Mouse (Mus musculus) neural tube, embryonic 10.5 days (tissue): ENCODE measurements around the gene Dennd4c.
"Not testable (repeated sequence)": the region's sequence is repeated elsewhere in the genome, so short reads cannot be mapped to it uniquely, and the experiment has no call there.

Experiments
- DNase-seq: peaks from one replicate; pipeline ENCODE4 v3.0.0-alpha.2; 2017; ENCODE audit warnings: low spot score; ENCODE audit errors: extremely low spot score

Gene Dennd4c

DNA sequence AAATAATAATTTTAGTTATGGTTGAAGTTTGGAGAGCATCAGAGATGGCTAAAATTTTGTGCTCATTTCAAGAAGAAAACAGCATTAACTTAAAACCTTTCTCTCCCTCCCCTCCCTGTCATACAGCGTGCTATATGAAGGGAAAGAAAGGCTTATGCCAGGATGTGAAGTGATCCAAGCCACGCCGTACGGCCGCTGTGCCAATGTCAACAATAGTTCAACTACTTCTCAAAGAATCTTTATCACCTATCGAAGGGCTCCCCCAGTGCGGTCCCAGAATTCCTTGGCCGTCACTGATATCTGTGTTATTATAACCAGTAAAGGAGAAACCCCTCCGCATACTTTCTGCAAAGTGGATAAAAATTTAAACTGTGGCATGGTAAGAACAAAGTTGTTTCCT lies 29.2 kb downstream of the Dennd4c start:
- no peak for DNase-seq

DNA sequence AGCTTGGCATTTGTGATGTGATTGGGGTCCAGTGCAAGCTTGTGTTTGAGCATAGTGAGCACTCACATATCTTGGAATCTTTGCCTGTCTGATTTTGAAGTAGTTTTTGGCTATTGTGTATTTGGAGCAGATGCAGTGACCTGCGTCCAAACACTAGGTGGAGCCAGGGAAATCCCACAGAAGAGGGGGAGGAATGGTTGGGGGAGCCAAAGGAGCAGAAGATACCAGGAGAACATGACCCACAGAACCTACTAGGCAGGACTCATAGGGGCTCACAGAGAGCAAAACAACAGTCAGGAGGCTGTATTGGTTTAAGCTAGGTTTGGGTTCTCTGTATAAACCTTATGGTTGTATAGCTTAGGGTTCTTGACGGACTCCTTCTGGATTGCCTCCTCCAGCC lies 62.2 kb downstream of the Dennd4c start:
- DNase-seq: no peak

DNA sequence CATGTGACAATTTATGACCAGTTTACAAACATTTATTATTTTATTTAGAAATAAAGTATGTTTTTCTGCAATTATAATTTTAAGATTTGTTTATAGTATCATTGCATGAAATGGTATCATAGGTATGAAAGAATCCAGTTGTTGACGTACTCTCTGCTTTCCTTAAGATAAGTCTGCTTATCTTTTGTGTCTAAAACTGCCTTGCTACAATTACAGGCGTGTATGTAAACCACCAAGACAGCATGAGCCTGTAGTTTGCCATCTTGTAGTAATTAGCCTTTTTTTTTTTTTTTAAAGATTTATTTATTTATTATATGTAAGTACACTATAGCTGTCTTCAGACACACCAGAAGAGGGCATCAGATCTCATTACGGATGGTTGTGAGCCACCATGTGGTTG lies 66.5 kb downstream of the Dennd4c start:
- DNase-seq: no peak

DNA sequence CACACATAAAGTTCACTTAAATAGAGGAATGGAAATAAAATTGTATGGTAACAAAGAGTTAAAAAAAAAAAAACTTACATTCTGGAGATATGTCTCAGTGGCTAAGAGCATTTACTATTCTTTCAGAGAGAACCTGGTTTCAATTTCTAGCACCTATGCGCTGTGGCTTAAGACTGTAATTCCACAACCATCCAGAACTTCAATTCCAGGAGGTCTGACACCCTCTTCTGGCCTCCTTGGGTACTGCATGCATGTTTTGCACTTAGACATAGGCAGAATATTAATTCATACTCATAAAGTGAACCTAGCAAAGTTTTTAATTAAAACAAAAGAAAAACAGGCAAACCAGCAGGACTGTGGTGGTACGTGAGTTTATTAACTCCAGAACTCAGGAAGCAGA lies 74.8 kb downstream of the Dennd4c start:
- DNase-seq: peak; percentile 46

DNA sequence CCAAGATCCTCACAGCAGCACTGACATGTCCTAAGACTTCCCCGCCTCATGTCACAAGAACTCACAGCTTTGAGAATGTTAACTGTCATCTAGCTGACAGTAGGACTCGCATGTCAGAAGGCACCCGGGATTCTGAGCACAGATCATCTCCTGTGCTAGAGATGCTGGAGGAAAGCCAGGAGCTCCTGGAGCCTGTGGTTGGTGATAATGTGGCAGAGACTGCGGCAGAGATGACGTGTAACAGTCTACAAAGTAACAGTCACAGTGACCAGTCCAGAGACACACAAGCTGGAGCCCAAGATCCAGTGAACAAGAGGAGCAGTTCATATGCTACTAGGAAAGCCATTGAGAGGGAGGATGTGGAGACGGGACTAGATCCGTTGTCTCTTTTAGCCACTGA lies 76.8 kb downstream of the Dennd4c start:
- DNase-seq: no peak

DNA sequence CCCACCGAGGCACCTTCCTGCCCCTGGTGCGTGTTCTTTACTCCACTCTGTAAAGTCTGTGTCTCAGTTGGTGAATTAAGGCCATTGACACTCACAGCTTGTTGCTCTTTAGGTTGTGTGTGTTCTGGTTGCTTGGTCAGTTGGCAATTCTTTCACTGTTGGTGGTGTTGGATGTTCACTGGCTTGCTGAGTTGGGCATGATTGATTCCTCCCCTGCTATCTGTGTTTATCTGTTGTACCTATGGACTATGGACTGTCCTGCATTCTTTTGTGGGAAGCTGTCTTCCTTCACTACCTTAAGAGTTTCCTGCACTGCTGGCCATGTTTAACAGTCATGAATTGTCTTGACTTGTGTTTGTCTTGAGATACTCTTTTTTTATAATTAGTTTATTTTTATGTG lies 83.5 kb downstream of the Dennd4c start:
- no peak for DNase-seq

DNA sequence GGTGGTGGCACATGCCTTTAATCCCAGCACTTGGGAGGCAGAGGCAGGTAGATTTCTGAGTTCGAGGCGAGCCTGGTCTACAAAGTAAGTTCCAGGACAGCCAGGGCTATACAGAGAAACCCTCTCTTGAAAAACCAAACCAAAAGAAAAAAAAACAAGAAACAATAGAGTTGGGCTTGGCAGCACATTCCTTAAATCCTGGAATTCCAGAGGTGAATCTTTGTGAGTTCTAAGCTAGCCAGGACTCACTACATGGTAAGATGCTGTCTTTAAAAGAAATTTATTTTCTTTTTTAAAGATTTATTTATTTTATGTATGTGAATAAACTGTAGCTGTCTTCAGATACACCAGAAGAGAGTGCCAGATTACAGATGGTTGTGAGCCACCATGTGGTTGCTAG lies 92.8 kb downstream of the Dennd4c start:
- DNase-seq: not testable (repeated sequence)

DNA sequence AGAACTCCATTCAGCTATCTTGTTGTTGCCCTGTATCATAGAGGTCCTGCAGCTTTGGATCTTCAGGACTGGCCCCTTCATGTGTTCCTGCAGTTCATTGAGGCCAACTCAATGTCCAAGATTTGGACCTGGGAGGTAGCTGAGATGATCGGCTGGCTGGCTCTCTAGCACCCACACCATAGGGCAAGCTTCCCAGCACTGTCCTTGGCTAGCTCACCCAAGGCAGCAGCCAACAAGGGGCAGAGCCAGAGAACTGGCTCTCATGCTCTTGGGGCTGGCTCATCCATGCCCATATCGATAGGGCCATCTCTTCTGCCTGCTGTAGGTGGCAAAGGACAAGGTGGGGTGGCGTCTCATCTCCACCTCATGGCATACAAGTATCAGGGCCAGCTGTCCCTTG lies 97.0 kb downstream of the Dennd4c start:
- DNase-seq: no peak

DNA sequence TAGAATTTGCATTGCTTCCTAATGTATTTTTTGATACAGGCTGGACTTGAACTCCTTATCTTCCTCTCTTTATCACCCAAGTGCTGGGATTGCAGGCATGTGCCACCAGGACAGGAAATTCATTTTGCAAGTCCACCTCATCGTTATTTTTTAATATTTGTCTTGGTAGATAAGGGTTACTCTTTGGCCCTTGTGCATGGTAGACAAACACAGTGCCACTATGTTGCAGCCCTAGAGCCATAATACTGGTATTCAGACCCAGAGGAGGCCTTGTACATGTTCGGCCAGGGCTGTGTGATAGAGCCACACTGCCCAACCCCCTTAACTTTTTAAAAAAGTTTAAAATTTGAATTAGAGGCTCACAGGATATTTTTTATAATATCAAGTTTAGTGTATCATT lies 98.9 kb downstream of the Dennd4c start:
- DNase-seq: no peak

DNA sequence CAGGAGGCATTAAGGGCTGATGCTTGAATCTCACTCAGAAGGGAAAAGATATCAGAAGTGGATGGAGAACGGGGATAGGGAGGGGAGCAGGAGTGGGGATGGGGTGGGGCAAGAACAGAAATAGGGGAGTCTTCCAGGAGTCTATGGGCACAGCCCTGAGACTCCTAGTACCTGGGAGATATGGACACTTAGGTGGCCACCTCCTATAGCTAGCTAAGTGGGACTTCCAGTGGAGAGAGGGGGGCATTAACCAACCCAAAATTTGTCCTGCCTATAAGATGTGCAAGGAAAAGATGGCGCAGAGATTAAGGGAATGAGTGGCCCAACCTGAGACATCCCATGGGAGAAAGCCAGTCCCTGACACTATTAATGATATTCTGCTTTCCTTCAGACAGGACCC lies 103.0 kb downstream of the Dennd4c start:
- no peak for DNase-seq

DNA sequence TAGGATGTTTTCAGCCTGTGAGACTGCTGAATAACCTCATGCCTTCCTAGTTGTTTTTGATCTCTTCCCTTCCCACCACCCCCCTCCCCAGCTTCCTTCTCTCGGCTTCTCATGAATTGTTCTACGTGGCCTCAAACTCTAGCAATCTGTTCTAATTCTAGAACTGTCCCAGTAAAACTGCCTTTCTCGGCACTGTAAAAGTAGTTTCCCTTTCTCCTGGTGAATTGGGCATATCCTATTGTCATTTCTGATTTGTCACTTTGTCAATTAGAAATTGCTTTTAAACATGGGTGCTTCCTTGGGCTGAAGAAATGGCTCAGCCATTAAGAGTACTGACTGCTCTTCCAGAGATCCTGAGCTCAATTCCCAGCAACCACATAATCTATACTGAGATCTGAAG lies 103.7 kb downstream of the Dennd4c start:
- no peak for DNase-seq

DNA sequence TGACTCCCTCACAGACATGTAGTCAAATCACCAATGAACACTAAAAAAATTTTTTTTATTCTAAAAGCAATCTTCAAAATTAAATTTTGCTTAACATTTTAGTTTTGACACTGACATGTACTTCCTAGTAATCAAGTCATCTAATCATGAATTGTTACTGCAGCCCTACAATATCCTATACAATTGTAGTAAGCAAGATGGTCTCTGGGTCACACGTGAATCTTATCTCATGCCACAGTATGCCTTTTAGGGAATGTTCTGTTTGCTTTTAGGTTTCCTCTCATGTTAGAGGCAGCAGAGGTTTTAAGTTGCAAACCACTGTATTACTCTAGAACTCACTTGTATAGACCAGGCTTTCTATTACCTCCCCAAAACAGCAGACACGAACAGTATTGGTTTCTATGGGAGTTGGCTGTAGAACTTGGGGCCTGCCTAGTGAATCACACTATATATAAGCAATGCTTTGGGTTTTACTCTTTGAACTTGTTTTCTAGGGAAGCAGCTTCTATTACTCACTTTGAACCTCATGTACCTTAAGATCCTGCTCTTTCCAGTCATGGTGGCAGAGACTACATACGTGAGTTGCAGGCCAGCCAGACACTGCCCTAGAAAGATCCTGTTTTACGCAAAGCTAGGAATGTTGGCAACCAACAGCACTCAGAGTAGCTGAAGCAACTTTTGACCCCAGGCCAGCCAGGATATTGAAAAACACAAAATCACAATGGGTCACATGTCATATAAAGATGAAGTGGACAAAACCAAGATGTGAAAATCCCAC lies 104.6 kb downstream of the Dennd4c start:
- DNase-seq: no peak

DNA sequence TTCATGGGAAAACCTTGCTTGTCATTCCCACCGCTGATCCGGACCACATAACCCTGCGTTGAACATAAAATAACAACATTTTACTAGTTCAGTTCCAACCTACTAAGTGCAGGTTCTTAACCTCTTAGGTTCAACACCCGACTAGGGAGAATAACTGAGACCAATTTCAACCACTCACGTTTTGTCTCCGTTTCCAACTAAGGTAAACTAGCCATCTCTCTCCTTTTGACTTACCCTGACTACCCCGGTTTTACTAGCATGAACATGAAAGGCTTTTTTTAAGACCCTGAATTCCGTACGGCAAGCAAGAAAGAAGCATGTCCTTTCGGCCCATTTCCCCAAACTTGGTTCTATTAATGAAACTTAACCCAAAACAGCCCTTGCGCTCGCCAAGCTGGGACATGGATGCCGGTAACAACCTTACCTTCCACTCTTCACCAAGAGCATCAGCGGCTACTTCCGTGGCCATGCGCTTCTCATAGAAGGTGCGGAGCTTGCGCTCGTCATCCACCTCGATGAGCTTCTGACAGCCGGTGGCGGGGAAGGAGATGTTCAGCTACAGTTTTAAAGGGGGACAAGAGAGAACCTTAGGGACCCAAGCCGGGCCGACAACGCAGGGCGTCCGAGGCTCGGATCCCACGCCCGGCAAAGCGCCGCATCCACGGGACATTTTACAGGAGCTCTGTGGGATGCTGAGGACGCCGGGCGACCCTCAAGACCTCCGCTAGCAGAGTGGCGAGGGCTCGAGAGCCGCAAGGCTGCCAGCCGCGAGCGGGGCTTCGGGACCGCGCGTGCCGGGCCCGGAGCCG lies 108.2 kb downstream of the Dennd4c start:
- DNase-seq: no peak

DNA sequence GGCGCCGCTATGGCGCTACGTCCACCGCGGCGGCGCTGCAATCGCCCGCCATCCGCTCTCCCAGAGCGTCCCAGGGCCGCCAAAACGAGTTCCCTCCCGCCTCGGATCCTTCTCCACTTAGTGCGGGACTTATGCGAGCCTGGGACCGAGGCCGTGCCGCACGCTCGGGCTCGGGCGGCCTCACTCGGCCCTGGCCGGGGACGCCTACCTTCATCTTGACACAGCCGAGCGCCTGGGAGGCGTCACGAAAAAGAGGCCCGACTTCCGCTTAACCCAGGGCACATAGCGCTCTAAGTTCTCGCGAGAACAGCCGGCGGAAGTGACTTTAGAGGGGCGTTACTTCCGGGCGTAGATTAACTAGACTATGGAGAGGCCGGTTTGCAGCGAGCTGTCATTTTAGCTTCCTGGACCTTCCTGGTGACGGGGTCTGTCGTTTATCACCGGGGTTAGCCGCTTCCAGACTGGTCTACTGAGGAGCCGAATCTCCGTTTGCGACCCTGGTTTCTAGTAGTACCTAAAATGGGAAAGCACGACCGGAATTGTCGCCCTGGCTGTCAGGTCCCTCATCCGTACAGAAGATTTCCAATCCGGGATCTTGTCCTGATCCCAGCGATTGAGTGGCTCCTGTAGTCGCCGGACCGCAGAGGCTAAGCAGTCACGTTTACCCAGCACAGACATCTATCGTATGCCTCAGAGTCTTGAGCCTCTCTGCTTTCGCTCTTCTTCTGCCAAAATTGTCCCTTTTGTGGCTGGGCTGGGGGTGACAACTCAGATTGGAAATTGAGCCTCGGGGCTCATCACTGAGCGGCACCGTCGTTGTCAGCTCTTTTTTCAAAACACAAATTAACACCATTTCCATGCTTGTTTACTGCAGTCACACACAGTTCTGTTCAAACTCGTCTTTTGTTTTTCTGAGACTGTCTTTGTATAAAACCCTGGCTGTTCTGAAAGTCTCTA lies 109.0 kb downstream of the Dennd4c start, which contains the start of gene Rps6:
Rps6 (minus strand) TSS at position 300 of the 957 bp plus-strand sequence.
- DNase-seq: peak; percentile 96

DNA sequence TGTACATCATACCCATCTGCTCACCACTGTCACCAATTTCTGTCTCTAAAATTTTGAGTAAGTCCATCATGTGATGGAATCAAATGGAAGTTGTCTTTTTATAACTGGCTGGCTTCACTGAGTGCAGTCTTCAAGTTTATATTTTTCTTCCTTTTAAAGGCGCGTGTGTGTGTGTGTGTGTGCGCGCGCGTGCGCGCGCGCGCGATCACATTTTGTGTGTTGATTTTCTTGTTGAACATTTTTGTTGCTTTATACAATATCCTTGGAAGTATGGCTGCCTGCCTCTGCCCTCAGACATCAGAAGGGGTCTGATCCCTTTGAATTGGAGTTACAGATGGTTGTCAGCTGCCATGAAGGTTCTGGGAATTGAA lies 109.7 kb downstream of the Dennd4c start:
- DNase-seq: no peak

DNA sequence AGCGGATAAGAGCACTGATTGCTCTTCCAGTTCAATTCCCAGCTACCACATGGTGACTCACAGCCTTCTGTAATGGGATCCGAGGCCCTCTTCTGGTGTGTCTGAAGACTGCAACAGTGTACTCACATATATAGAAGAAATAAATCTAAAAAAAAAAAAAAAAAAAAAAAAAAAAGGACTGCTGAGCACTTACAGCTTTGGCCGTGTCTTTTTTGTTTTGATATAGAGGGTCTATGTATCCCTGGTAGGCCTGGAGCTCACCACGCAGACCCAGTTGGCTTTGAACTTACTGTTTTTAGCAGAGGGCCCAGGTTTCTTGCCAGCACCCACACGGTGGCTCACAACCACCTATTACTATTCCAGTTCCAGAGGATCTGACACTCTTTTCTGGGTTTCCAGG lies 115.7 kb downstream of the Dennd4c start:
- DNase-seq: no peak

DNA sequence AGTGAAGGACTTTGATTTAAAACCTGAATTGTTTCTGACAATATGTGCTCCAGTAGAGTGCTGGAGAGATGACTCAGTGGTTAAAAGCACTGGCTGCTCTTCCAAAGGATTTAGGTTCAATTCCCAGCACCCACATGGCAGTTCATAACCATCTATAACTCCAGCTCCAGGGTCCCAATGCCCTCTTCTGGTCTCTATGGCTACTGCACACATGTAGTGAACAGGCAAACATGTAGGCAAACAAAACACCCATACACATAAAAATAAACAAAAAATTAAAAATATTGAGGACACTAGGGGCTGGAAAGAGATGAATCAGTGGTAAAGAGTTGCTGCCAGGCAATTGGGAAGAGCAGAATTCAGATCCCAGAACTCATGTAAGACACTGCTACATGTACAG lies 123.6 kb downstream of the Dennd4c start:
- DNase-seq: no peak

DNA sequence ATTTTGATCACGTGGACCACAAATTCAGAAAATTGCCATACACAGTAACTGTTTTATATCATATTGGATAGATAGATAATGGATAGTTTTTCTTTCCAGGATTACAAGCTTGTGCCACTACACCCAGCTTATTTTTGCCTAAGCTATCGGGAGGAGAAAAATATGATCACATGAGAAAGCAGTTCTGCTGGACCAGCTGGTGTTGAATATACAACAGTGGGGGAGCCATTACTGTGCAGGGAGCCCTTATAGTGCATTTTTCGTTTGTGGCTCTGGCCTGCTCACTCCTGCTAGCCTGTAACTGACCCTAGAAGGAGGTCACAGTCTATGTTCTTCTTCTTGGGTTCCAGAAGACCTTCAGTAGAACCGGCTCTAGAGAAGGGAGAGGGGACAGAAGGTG lies 124.7 kb downstream of the Dennd4c start:
- no peak for DNase-seq

DNA sequence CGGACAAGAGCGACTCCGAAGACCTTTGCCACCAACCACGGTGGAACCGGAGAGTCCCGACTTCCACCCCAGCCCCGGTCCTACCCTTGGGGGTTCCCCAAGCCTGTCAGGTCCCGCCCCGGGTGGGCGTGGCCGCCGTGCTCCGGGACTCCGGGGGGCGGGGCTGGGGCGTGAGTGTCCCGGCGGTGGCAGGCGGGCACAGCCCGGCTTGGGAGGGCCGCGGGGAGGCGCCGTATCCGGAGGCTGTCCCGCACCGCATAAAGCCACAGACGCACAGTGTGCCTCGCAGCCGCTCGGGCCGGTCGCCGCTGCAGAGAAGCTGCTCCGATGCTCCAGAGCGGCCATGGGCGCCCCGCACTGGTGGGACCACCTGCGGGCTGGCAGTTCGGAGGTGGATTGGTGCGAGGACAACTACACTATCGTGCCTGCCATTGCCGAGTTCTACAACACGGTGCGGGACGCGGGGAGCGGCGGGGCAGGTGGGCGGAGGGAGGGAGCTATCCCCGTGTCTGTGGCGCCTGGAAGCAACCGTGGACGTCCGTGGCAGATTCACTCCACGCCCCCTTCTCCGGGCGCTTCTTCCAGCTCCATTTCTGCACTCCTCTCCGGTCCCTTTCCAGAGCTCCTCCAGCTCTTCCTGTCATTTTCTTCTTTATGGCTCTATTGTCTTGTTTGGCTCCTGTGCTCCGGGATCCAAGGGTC lies 125.9 kb downstream of the Dennd4c start, which contains the start of gene Acer2:
Acer2 (plus strand) TSS at position 251 of the 702 bp plus-strand sequence.
- DNase-seq: peak; percentile 78

DNA sequence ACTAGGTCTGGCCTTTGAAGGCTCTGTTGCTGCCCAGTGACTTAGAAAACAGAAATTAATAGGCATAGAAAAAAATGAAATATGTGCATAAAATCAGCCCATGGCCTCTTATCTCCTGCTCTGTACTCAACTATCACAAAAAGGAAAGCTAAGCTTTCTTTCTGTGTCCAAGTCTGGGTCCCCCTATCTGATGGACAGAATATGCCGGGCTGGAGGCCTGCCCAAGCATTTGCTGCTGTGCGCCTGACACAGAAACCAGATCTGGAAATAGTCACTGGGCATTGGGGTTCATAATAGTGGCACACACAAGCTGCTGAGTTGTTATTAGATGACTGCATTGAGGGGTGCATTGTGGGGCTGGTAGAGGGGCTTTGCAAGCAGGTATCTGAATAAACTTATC lies 131.1 kb downstream of the Dennd4c start:
- DNase-seq: no peak

DNA sequence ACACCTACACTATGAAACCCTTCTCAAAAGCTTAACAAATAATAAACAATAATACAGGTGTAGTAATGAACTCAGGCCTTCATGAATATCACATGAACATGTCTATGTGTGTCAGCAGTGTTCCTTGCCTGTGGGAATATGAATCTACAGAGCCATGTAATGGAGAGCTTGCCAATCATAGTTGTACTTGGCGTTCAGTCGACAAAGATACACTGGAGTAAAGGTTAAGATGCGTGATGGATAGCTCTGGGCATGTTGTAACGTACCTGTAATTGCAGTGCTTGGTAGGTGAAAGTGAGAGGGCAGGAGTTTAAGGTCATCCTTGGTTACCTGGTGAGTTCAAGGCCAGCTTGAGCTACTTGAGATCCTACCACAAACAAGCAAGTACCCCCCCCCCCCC lies 132.8 kb downstream of the Dennd4c start:
- no peak for DNase-seq
